Mouse (Mus musculus): ENCODE results near the gene Pnkp.

DNA sequence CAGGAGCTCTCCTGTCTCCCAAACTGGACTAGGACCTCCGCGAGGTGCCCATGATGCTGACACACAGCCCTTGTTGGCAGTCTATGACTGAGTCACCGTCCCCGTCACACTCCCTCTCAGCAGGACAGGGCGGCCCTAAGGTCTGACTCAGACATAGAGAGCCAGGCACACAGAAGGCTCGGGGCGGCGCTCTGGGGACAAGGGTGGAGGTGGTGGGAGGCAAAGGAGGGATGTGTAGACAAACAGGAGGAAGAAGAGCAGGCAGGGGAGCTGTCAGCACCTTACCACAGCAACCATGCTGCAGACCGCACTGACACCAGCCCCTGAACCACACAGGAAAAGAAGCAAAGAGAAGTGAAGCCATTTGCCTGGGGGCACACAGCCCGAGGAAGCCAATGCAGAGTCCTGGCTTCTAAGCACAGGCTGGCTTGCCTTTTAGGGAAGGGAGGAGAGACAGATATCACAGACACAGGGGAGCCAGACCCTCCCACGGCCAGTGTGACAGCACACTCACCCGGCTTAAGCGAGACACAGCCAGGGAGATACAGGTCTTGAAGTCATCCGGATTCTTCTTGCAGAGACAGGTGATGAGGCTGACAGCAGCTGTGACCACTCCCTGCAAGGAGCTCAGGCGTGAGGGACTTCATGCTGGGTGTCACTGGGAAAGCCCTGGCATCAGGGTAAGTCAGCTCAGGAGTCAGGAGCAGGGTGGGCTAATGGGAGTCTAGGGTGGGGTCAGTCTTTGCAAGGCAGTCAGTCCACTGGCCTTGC, 52.0 kb downstream of the Pnkp start:
- no peak for TF ChIP-seq EP300 (IDR thresholded peaks at IDR 0.05; ENCODE audit: low read depth)
- TF ChIP-seq CTCF (IDR thresholded peaks at IDR 0.05; ENCODE audit: low read depth) = no peak

Data from liver, embryonic 14.5 days (tissue).